In genomic region chr16:62786621-62787331, GRCm38 (mm10) we compare ENCODE assay signal across 8 mouse cellular contexts. TPM values are rescaled to one million over a fixed set of nuclear protein-coding genes. Genes with fewer than 3 reads are reported as not detected.
DNase-seq lines count a peak whose midpoint lies in the region; ATAC-seq and TF ChIP-seq lines count a peak whose summit lies in the region.

Gene Nsun3, minus strand, starts transcription at chr16:62786818.

- peaks cover 22% of the 10 kb centered on the region for H3K36me3 ChIP-seq in megakaryocyte, embryonic 14.5 days (replicated peaks; ENCODE audit: low read length)

- H3K27ac ChIP-seq in cortical plate, adult 2 months (ENCODE audit: insufficient read depth, low read length): peak within 1 kb of the TSS; percentile 56

- H3K9me3 ChIP-seq in megakaryocyte, embryonic 14.5 days: no peaks in the 10 kb centered on the region

- DNase-seq in gastrocnemius, adult 8-10 months (ENCODE audit: low spot score in 2 of 2): peak; percentile 85 to 91
- DNase-seq in hindlimb bud, embryonic 11.5 days (ENCODE audit: extremely low spot score, low read depth, low spot score): peak; percentile 92
- peak; percentile 74 to 96 for DNase-seq in left cerebral cortex, adult 8-10 months (ENCODE audit: low spot score in 2 of 2)
- DNase-seq in right cerebral cortex, postnatal 10 days (ENCODE audit: low spot score in 2 of 2): peak; percentile 96 to 98
- DNase-seq in urinary bladder, postnatal 25 days (ENCODE audit: low spot score): peak; percentile 82

- H3K4me3 ChIP-seq in cortical plate, adult 2 months (ENCODE audit: insufficient read depth, low read length): peak within 1 kb of the TSS; percentile 64
- H3K4me3 ChIP-seq in megakaryocyte, embryonic 14.5 days (replicated peaks): peak within 1 kb of the TSS; percentile 99

- H3K4me1 ChIP-seq in cortical plate, adult 2 months (ENCODE audit: control insufficient read depth, insufficient read depth, low read length): peaks cover 9% of the 10 kb centered on the region; the same call in 1 of the 2 replicates
- peaks cover 32% of the 10 kb centered on the region for H3K4me1 ChIP-seq in megakaryocyte, embryonic 14.5 days

- peak; percentile 99 for ATAC-seq in activated CD4-positive, CD25-positive, alpha-beta regulatory T cell, adult 4 months

- H3K27me3 ChIP-seq in megakaryocyte, embryonic 14.5 days (replicated peaks): no peaks in the 10 kb centered on the region

- no peak for TF ChIP-seq CTCF in cortical plate, adult 2 months (IDR thresholded peaks at IDR 0.05; ENCODE audit: extremely low read depth, insufficient read depth, low read length)

- peak; percentile 93 for TF ChIP-seq POLR2A in cortical plate, adult 2 months (IDR thresholded peaks at IDR 0.05; ENCODE audit: extremely low read depth, insufficient read depth, low read length)

RNA-seq across cellular contexts. Expression of gene Nsun3, which starts in this region (rescaled TPM):
- 10 to 100 TPM; 26.8 to 27.9 TPM for polyA plus RNA-seq in activated CD4-positive, CD25-positive, alpha-beta regulatory T cell, adult 4 months (2017; shearing (Covaris generic))
- 9.2 and 10.1 TPM in 2 replicates for polyA plus RNA-seq in cortical plate, adult 2 months (2012; rRNA removed)
- total RNA-seq in gastrocnemius, adult 8-10 months (2022): 1 to 10 TPM; 5.8 to 8.5 (median 6.9) TPM
- total RNA-seq in left cerebral cortex, adult 8-10 months (2022): 10 to 100 TPM in 3 of 4 experiments, 1 to 10 TPM in 1; 9.6 to 13.7 (median 12.3) TPM
- 1.1 and 2.2 TPM in 2 replicates for polyA plus RNA-seq in megakaryocyte, embryonic 14.5 days (2012; ENCODE audit: insufficient read depth, low replicate concordance)

Comparison
In these comparisons a context has a peak if more than half of its experiments do, and no peak if none do; other contexts are left out.
1. Peak in every context shown above with its lines: DNase-seq, ATAC-seq, H3K4me3 ChIP-seq and H3K27ac ChIP-seq.